Mouse (Mus musculus) CH12.LX (cell line): ENCODE measurements at regions not wholly inside any gene's neighbourhood (a gene's known extent, or its start where the extent isn't known, plus 50 kb on each side); places are given as distances from the start of the nearest gene placed in this dataset.
A peak's percentile ranks its signal among the peaks of the same experiment; 100 is the strongest.

Source experiments
- DNase-seq: peaks from one replicate; pipeline ENCODE4 v3.0.0-alpha.2; 2013; ENCODE audit errors: extremely low read depth
- H3K27ac ChIP-seq: 2 replicates; pipeline ENCODE4 v1.5.1; 2012; ENCODE audit warnings: low read depth, mild to moderate bottlenecking, control low read depth, moderate library complexity; ENCODE audit not compliant: insufficient read depth
- H3K27me3 ChIP-seq: replicated peaks from 2 replicates; pipeline ENCODE3; 2012; ENCODE audit warnings: inconsistent platforms
- H3K36me3 ChIP-seq, 2 experiments: replicated peaks in 1 of 2; 2 replicates each; pipeline versions ENCODE3 to v1.6.1; 2012; ENCODE audit warnings: inconsistent platforms in 1 of 2, low read length in 1 of 2, mild to moderate bottlenecking in 1 of 2, mixed read lengths in 1 of 2, moderate library complexity in 1 of 2; ENCODE audit not compliant: control insufficient read depth in 1 of 2, insufficient read depth in 1 of 2
- H3K4me1 ChIP-seq, 2 experiments: 2 replicates each; pipeline ENCODE4 v1.6.1; 2012; ENCODE audit warnings: inconsistent platforms in 1 of 2, moderate library complexity in 1 of 2; ENCODE audit not compliant: insufficient read depth in 2 of 2, control insufficient read depth in 1 of 2
- H3K4me2 ChIP-seq: 2 replicates; pipeline ENCODE4 v1.6.1; 2012; ENCODE audit warnings: low read depth, mild to moderate bottlenecking, control low read depth; ENCODE audit not compliant: poor library complexity, insufficient read depth, severe bottlenecking
- H3K4me3 ChIP-seq, 3 experiments: fragments of 150-350 bp in 1 of 3; sonication (generic) in 1 of 3; replicated peaks in 1 of 3; 2 replicates each; pipeline versions ENCODE3 to v1.5.1; 2011 to 2012; ENCODE audit warnings: low read depth in 2 of 3, low read length in 2 of 3, mild to moderate bottlenecking in 2 of 3, moderate library complexity in 2 of 3, control low read depth in 1 of 3, improper control_type of control experiment in 1 of 3, inconsistent platforms in 1 of 3, mixed read lengths in 1 of 3; ENCODE audit not compliant: poor library complexity in 1 of 3
- H3K79me2 ChIP-seq: replicated peaks from 2 replicates; pipeline ENCODE4 v1.6.1; 2012; ENCODE audit warnings: mild to moderate bottlenecking, moderate library complexity; ENCODE audit not compliant: control insufficient read depth, poor library complexity, insufficient read depth, severe bottlenecking; ENCODE audit errors: extremely low read depth
- H3K9ac ChIP-seq: 2 replicates; pipeline ENCODE4 v1.6.1; 2012; ENCODE audit warnings: low read depth, mild to moderate bottlenecking, control low read depth, moderate library complexity; ENCODE audit not compliant: insufficient read depth
- H3K9me3 ChIP-seq: replicated peaks from 2 replicates; pipeline ENCODE3; 2012; ENCODE audit warnings: low read length, inconsistent platforms, mixed read lengths
- CHD2 ChIP-seq: IDR thresholded peaks from 2 replicates; pipeline ENCODE4 v1.6.1; 2011; ENCODE audit warnings: low read length, improper control_type of control experiment
- CTCF ChIP-seq, 2 experiments: IDR thresholded peaks in 1 of 2; conservative IDR thresholded peaks in 1 of 2; 2 replicates each; pipeline ENCODE4 v1.5.1; 2011 to 2012; ENCODE audit warnings: low read depth in 2 of 2, low read length in 2 of 2, improper control_type of control experiment in 1 of 2, inconsistent platforms in 1 of 2, mild to moderate bottlenecking in 1 of 2, moderate library complexity in 1 of 2
- ELF1 ChIP-seq: IDR thresholded peaks from 2 replicates; pipeline ENCODE4 v1.6.1; 2014; ENCODE audit warnings: low read depth, mild to moderate bottlenecking, inconsistent platforms, low read length, improper control_type of control experiment
- GABPA ChIP-seq: IDR thresholded peaks from 2 replicates; pipeline ENCODE4 v1.6.1; 2012; ENCODE audit warnings: low read depth, low read length, improper control_type of control experiment, inconsistent platforms; ENCODE audit not compliant: insufficient replicate concordance
- HCFC1 ChIP-seq: IDR thresholded peaks from 2 replicates; pipeline ENCODE4 v1.6.1; 2012; ENCODE audit warnings: low read depth, mild to moderate bottlenecking, inconsistent platforms, low read length, improper control_type of control experiment
- JUND ChIP-seq: conservative IDR thresholded peaks from 2 replicates; pipeline ENCODE4 v1.6.1; 2011; ENCODE audit warnings: low read depth, low read length, improper control_type of control experiment
- KAT2A ChIP-seq: IDR thresholded peaks from 2 replicates; pipeline ENCODE4 v1.6.1; 2012; ENCODE audit warnings: low read length, improper control_type of control experiment, inconsistent platforms; ENCODE audit not compliant: insufficient replicate concordance
- MAZ ChIP-seq: IDR thresholded peaks from 2 replicates; pipeline ENCODE4 v1.6.1; 2012; ENCODE audit warnings: low read depth, mild to moderate bottlenecking, inconsistent platforms, low read length, improper control_type of control experiment, moderate library complexity
- MEF2A ChIP-seq: IDR thresholded peaks from 2 replicates; pipeline ENCODE4 v1.6.1; 2014; ENCODE audit warnings: low read depth, mild to moderate bottlenecking, inconsistent platforms, low read length, improper control_type of control experiment, borderline replicate concordance
- MYC ChIP-seq: IDR thresholded peaks from 2 replicates; pipeline ENCODE4 v1.6.1; 2011; ENCODE audit warnings: low read depth, mild to moderate bottlenecking, improper control_type of control experiment, low read length
- NRF1 ChIP-seq: IDR thresholded peaks from 2 replicates; pipeline ENCODE4 v1.6.1; 2014; ENCODE audit warnings: low read depth, mild to moderate bottlenecking, inconsistent platforms, low read length, improper control_type of control experiment, moderate library complexity
- PAX5 ChIP-seq: IDR thresholded peaks from 2 replicates; pipeline ENCODE4 v1.6.1; 2012; ENCODE audit warnings: low read length, inconsistent platforms, mixed read lengths
- POLR2A ChIP-seq: IDR thresholded peaks from 2 replicates; pipeline ENCODE4 v1.6.1; 2011; ENCODE audit warnings: low read depth, mild to moderate bottlenecking, improper control_type of control experiment, low read length
- POLR2AphosphoS2 ChIP-seq: IDR thresholded peaks from 2 replicates; pipeline ENCODE4 v1.6.1; 2011; ENCODE audit warnings: low read depth, low read length, improper control_type of control experiment
- SIN3A ChIP-seq: IDR thresholded peaks from 2 replicates; pipeline ENCODE4 v1.6.1; 2012; ENCODE audit warnings: low read length, improper control_type of control experiment, inconsistent platforms
- UBTF ChIP-seq: IDR thresholded peaks from 2 replicates; pipeline ENCODE4 v1.6.1; 2012; ENCODE audit warnings: low read depth, mild to moderate bottlenecking, inconsistent platforms, low read length, improper control_type of control experiment, moderate library complexity
- ZC3H11A ChIP-seq: IDR thresholded peaks from 2 replicates; pipeline ENCODE4 v1.6.1; 2012; ENCODE audit warnings: low read depth, mild to moderate bottlenecking, inconsistent platforms, low read length, improper control_type of control experiment
- ZNF384 ChIP-seq: IDR thresholded peaks from 2 replicates; pipeline ENCODE4 v1.6.1; 2012; ENCODE audit warnings: low read depth, low read length, improper control_type of control experiment, inconsistent platforms
- dilution Hi-C: fragments of 300-500 bp; cut with MboI; formaldehyde crosslinking; loops from 2 replicates; pipeline ENCODE4 v1.14.3; 2020; ENCODE audit warnings: low sequenced_read_pairs; ENCODE audit not compliant: extremely low pct_unique_long_range_greater_than_20kb, extremely low pct_ligation_motif_present
- in situ Hi-C: fragments of 300-500 bp; cut with MboI; formaldehyde crosslinking; loops from 3 replicates; pipeline ENCODE4 v1.14.3; 2019; ENCODE audit warnings: low sequenced_read_pairs, low pct_ligation_motif_present, low pct_unique_long_range_greater_than_20kb, mixed read lengths

DNA sequence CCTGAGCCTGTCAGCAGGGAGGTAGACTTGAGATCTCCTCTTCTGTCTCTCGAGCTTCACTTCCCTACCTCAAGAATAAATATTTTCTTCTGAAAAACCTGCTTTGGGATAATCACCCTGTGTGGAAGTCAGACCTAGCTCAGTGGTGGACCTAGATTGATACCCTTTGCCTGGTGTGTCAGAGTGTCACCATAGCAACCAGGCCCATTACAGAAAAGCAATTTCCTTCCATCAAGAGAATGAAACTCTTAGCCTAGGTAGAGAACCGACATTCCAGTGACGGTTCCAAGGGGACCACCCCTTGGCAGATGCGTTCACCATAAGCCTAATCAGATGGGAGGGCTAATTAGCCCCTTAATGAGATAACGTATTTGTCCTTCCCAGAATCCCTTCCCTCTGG lies 389.9 kb downstream of the Adam3 start:
- dilution Hi-C loops (no loop called here), in situ Hi-C loops (no loop called here)
- Histone ChIP-seq H3K9me3 (peaks cover 12% of the 10 kb centered on the region), H3K4me3 (no peak overlapping the region), H3K27me3 (peaks cover 4% of the 10 kb centered on the region), H3K79me2 (no peaks in the 10 kb centered on the region), H3K27ac (no peak overlapping the region), H3K4me2 (no peak overlapping the region), H3K4me1 (no peaks in the 10 kb centered on the region), H3K36me3 (no peaks in the 10 kb centered on the region), H3K9ac (no peak overlapping the region)
- TF ChIP-seq POLR2AphosphoS2, result no peak
- TF ChIP-seq ZNF384, result no peak
- no peak for TF ChIP-seq MEF2A
- TF ChIP-seq MYC, result no peak
- no peak for TF ChIP-seq JUND
- TF ChIP-seq HCFC1, result no peak
- TF ChIP-seq CHD2, result no peak
- no peak for TF ChIP-seq POLR2A
- TF ChIP-seq SIN3A, result no peak
- DNase-seq, result no peak

DNA sequence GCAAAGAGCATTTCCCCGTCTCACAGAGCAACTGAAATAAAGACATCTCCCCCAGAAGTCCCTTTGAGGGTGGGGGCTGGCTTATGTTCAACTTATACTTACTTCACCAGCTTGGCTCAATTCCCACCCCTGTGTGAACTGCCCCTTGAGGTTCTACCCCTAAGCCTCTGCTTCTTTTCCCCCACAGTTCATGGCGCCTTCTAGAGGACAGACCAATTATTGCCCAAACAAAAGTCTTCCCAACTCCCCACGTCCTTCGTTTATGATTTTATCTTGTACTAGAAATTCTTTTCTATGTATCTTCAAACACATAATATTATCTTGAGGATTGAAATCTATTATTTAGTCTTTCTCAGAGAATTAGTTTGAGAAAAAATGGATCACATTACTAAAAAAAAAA lies 391.9 kb downstream of the Adam3 start:
- Histone ChIP-seq H3K4me1 (no peaks in the 10 kb centered on the region), H3K27ac (no peak overlapping the region), H3K4me2 (no peak overlapping the region), H3K9ac (no peak overlapping the region), H3K9me3 (peaks cover 9% of the 10 kb centered on the region), H3K4me3 (no peak overlapping the region), H3K79me2 (no peaks in the 10 kb centered on the region), H3K36me3 (no peaks in the 10 kb centered on the region), H3K27me3 (peaks cover 4% of the 10 kb centered on the region)
- no peak for TF ChIP-seq UBTF
- peak in 1 of 2 experiments; percentile 11; a peak in 1 of 4 replicates for TF ChIP-seq CTCF (conservative IDR thresholded peaks at IDR 0.05 in 1 of 2, IDR thresholded peaks at IDR 0.05 in 1 of 2; ENCODE audit: low read depth in 2 of 2, low read length in 2 of 2)
- in situ Hi-C loops (no loop called here), dilution Hi-C loops (no loop called here)
- no peak for DNase-seq

GRCm38 (mm10) chr8:24310893-24311292 lies 414.8 kb downstream of the Adam3 start:
- Histone ChIP-seq H3K79me2 (no peaks in the 10 kb centered on the region), H3K4me2 (no peak overlapping the region), H3K27ac (no peak overlapping the region), H3K9me3 (peaks cover 20% of the 10 kb centered on the region), H3K27me3 (no peaks in the 10 kb centered on the region), H3K4me1 (no peaks in the 10 kb centered on the region), H3K9ac (no peak overlapping the region), H3K4me3 (no peak overlapping the region), H3K36me3 (no peaks in the 10 kb centered on the region)
- in situ Hi-C loops (no loop called here), dilution Hi-C loops (no loop called here)
- TF ChIP-seq CHD2, result no peak
- no peak for TF ChIP-seq PAX5
- no peak for TF ChIP-seq ELF1
- TF ChIP-seq POLR2A, result no peak
- TF ChIP-seq GABPA, result no peak
- no peak for TF ChIP-seq SIN3A
- no peak for TF ChIP-seq ZC3H11A
- TF ChIP-seq MYC, result no peak
- TF ChIP-seq MAZ, result no peak
- TF ChIP-seq NRF1, result no peak
- no peak for TF ChIP-seq KAT2A
- no peak for DNase-seq
